Mouse (Mus musculus) limb, embryonic 11.5 days (tissue): ENCODE measurements at regions not wholly inside any gene's neighbourhood (a gene's known extent, or its start where the extent isn't known, plus 50 kb on each side); places are given as distances from the start of the nearest gene placed in this dataset.

Experiments used
- ATAC-seq: fragments of 200-750 bp; cut with Nextera tagmentation; 2 replicates; pipeline ENCODE4 v1.8.0; 2017; ENCODE audit warnings: low read depth; ENCODE audit not compliant: insufficient number of reproducible peaks, low FRiP score, low TSS enrichment
- DNase-seq: peaks from one replicate; pipeline ENCODE4 v3.0.0-alpha.2; 2015; ENCODE audit warnings: low spot score
- H3K27ac ChIP-seq: fragments of 300-500 bp; sonication (generic); replicated peaks from 2 replicates; pipeline ENCODE4 v1.5.1; 2014; ENCODE audit warnings: low read depth, mild to moderate bottlenecking, low read length
- H3K27me3 ChIP-seq: fragments of 300-500 bp; sonication (generic); 2 replicates; pipeline ENCODE4 v1.6.1; 2014; ENCODE audit warnings: mild to moderate bottlenecking, low read length, mixed read lengths; ENCODE audit not compliant: control insufficient read depth, insufficient read depth
- H3K36me3 ChIP-seq: fragments of 300-500 bp; sonication (generic); 2 replicates; pipeline ENCODE4 v1.6.1; 2014; ENCODE audit warnings: mild to moderate bottlenecking, low read length, moderate library complexity, mixed read lengths; ENCODE audit not compliant: control insufficient read depth, insufficient read depth
- H3K4me1 ChIP-seq: fragments of 300-500 bp; sonication (generic); 2 replicates; pipeline ENCODE4 v1.6.1; 2014; ENCODE audit warnings: low read length, mixed read lengths; ENCODE audit not compliant: control insufficient read depth, insufficient read depth
- H3K4me2 ChIP-seq: fragments of 300-500 bp; sonication (generic); 2 replicates; pipeline ENCODE4 v1.6.1; 2014; ENCODE audit warnings: low read depth, mild to moderate bottlenecking, moderate library complexity; ENCODE audit not compliant: severe bottlenecking
- H3K4me3 ChIP-seq: fragments of 300-500 bp; sonication (generic); 2 replicates; pipeline ENCODE4 v1.5.1; 2014; ENCODE audit warnings: low read depth, low read length
- H3K9ac ChIP-seq: fragments of 300-500 bp; sonication (generic); 2 replicates; pipeline ENCODE4 v1.6.1; 2014; ENCODE audit warnings: mild to moderate bottlenecking, low read length
- H3K9me3 ChIP-seq: fragments of 300-500 bp; sonication (generic); 2 replicates; pipeline ENCODE4 v1.6.1; 2016; ENCODE audit warnings: low read length; ENCODE audit not compliant: control insufficient read depth
- WGBS: fragments of 180-500 bp; shearing (Covaris S2); extraction: QIAGEN DNeasy Blood & Tissue Kit; methylation state at CpG from one replicate; pipeline ENCODE4 v1.1.7; 2014; 5-methylcytosine and 5-hydroxymethylcytosine counted together

DNA sequence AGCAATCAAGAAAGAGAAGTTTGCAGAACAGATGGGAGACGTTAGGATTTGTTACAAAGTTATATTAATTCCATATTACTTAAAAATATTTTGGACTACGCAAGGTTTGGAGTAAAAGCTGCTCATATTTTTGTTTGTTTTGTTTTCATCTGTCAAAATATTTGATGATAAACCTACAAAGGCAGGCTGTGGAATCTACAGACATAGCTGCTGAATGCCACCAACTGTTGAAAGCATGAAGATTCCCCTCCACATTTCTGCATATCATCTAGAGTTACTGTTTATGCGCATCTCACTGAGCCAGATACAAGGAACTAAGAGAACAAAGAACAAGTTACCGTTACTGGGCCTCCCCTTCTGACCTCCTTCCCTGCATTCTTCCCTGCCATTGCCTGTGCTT is 127.1 kb upstream of the Gorab start:
- Histone ChIP-seq H3K27ac (no peak overlapping the region), H3K27me3 (no peaks in the 10 kb centered on the region), H3K36me3 (no peaks in the 10 kb centered on the region), H3K4me3 (no peak overlapping the region), H3K9me3 (no peaks in the 10 kb centered on the region), H3K9ac (no peak overlapping the region), H3K4me1 (no peaks in the 10 kb centered on the region), H3K4me2 (no peak overlapping the region)
- no peak for ATAC-seq
- no peak for DNase-seq
- 83% methylated on average over 4 of the region's 4 CpGs for WGBS

DNA sequence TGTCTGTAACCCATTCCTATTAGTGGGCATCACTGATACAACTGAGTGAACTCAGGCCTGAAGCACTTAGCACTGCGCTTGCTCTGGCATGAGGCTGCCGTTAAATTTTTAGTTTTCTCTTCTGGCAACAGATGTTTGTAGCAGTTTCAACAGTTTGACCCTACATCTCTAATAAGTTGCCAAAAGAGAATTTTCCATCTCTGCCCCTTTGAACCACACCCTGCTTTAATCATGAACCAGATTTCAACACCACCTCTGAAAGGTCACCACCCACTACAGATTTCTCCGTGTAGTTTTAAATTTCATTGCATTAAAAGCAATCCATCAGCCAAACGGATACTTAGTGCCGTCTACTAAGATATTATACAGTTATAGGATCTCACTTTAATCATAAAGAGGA is 114.5 kb upstream of the Gorab start:
- ATAC-seq (no peak), DNase-seq (no peak)
- Histone ChIP-seq H3K36me3 (no peaks in the 10 kb centered on the region), H3K4me2 (no peak overlapping the region), H3K27me3 (no peaks in the 10 kb centered on the region), H3K27ac (no peak overlapping the region), H3K9ac (no peak overlapping the region), H3K4me1 (no peaks in the 10 kb centered on the region), H3K4me3 (no peak overlapping the region), H3K9me3 (no peaks in the 10 kb centered on the region)
- WGBS, result 57% methylated on average over 5 of the region's 5 CpGs

DNA sequence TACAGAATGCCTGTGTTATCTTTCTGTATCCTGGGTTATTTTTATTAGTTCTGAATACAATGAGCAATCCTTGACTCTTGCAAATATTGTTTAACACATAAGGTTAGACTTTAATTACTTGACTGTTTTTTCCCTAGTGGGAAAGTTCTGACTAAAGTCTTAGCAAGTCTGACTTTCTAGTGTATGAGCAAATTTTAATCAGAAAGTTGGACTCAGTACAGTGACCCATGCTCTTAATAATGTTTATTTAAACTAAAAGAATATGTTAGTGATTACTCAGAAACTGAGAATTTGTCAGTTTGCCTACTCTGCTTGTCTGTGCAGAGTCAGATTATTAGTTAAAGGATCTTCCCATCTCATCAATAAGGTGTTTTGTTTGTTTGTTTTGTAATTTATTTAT is 109.4 kb upstream of the Gorab start:
- H3K4me3 ChIP-seq, result no peak overlapping the region
- no peak overlapping the region for H3K9ac ChIP-seq
- DNase-seq, result no peak
- no peak overlapping the region for H3K27ac ChIP-seq
- no peaks in the 10 kb centered on the region for H3K27me3 ChIP-seq
- ATAC-seq, result no peak
- H3K36me3 ChIP-seq, result no peaks in the 10 kb centered on the region
- no peak overlapping the region for H3K4me2 ChIP-seq
- no peaks in the 10 kb centered on the region for H3K9me3 ChIP-seq
- no peaks in the 10 kb centered on the region for H3K4me1 ChIP-seq

DNA sequence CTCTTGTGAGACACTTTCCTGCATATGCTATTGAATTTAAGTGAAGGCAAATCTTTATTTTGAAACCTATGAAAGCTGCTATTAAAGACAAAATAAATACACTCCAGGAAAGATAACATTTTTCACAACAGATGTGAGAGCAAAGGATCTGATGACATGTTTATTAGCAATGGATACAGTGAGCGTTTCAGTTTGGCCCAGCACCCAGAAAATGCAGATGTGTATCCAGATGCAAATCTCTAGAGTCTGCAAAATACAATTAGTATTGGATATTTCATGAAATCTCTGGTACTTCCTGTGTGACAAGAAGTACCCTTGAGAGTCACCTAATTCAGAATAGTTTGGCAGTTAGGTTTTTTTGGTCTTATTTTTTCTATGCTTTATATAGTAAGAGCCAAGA is 108.5 kb upstream of the Gorab start:
- no peak overlapping the region for H3K4me3 ChIP-seq
- no peak overlapping the region for H3K9ac ChIP-seq
- H3K9me3 ChIP-seq, result no peaks in the 10 kb centered on the region
- no peak overlapping the region for H3K4me2 ChIP-seq
- 45% methylated on average over 1 of the region's 1 CpGs for WGBS
- no peaks in the 10 kb centered on the region for H3K36me3 ChIP-seq
- H3K27ac ChIP-seq, result no peak overlapping the region
- DNase-seq (no peak), ATAC-seq (no peak)
- H3K27me3 ChIP-seq, result no peaks in the 10 kb centered on the region
- H3K4me1 ChIP-seq, result no peaks in the 10 kb centered on the region

DNA sequence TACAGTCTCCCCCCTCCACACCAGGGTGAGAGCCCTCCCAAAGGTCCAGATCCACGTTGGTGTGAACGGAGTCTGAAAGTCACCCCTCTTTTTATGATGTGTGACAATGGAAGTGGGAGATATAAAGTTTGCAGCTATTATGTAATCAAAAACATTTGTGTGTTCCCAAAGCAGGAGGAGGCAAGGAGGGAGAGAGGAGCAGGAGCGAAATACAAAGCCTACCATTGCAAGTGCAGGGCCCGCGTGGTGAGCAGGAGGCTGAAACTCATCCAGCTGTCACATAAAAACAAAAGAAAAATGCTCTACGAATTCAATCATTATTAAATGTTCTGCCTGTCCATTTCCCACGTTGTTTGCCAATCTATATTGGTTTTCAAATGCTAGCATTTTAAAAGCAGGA is 101.6 kb upstream of the Gorab start:
- H3K9me3 ChIP-seq, result no peaks in the 10 kb centered on the region
- WGBS, result 36% methylated on average over 7 of the region's 7 CpGs
- 0 out of 2 replicates have a peak, but pooled peaks cover 3% of the 10 kb centered on the region for H3K4me1 ChIP-seq
- no peak overlapping the region for H3K9ac ChIP-seq
- ATAC-seq (no peak), DNase-seq (no peak)
- H3K27me3 ChIP-seq, result no peaks in the 10 kb centered on the region
- H3K4me2 ChIP-seq, result no peak overlapping the region
- H3K4me3 ChIP-seq, result no peak overlapping the region
- H3K36me3 ChIP-seq, result no peaks in the 10 kb centered on the region
- no peak overlapping the region for H3K27ac ChIP-seq

DNA sequence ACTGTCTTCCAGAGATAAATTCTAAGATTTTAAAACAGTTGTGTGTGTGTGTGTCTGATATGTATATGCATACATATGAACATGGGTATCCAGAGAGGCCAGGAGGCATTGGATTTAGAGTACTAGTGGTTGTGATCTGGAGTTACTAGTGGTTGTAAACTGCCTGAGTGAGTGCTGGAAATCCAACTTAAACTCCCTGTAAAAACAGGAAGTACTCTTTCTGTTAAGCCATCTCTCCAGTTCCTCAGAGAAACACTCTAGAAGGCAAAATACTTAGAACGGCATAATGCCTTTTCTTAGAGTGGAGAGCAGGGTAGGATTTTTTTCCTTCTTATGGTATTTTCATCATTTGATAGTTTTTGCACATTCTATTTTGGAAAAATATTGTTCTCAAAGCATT is 99.1 kb upstream of the Gorab start:
- WGBS, result 87% methylated on average over 1 of the region's 1 CpGs

DNA sequence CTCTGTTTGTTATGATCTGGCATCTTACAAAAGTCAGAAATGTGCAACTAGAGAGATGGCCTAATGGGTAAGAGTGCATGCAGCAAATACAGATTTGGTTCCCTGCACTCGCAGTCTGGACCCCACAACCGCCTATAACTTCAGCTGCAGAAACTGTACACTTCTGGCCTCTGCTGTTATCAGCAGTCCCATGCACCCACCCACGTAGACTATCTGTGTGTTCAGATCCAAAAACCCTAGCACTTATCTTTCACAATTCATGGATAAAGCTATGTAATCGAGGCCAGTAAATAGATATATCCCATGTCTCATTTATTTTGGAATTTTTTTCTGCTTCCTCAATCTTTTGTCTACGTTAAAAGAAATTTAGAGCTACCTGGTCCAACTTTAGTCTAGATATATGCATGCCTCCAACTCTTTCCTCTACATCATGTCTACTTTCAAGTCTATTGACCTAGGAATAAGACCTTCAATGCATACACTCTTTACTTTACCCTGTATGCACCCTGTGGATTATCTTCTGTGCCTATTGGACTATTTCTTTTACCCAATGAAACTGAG is 95.0 kb upstream of the Gorab start:
- H3K9ac ChIP-seq, result no peak overlapping the region
- no peaks in the 10 kb centered on the region for H3K4me1 ChIP-seq
- WGBS, result 91% methylated on average over 5 of the region's 5 CpGs
- DNase-seq (no peak), ATAC-seq (no peak)
- H3K4me2 ChIP-seq, result no peak overlapping the region
- no peaks in the 10 kb centered on the region for H3K27me3 ChIP-seq
- no peaks in the 10 kb centered on the region for H3K9me3 ChIP-seq
- H3K27ac ChIP-seq, result no peak overlapping the region
- H3K4me3 ChIP-seq, result no peak overlapping the region
- H3K36me3 ChIP-seq, result no peaks in the 10 kb centered on the region

More for the DNA sequence above, 99.1 kb upstream of the Gorab start:
- H3K27ac ChIP-seq, result no peak overlapping the region
- H3K27me3 ChIP-seq, result no peaks in the 10 kb centered on the region
- H3K4me2 ChIP-seq, result no peak overlapping the region
- no peak overlapping the region for H3K4me3 ChIP-seq
- H3K9me3 ChIP-seq, result no peaks in the 10 kb centered on the region
- no peak for DNase-seq
- no peak overlapping the region for H3K9ac ChIP-seq
- ATAC-seq, result no peak
- H3K4me1 ChIP-seq, result 0 out of 2 replicates have a peak, but pooled peaks cover 3% of the 10 kb centered on the region
- no peaks in the 10 kb centered on the region for H3K36me3 ChIP-seq

DNA sequence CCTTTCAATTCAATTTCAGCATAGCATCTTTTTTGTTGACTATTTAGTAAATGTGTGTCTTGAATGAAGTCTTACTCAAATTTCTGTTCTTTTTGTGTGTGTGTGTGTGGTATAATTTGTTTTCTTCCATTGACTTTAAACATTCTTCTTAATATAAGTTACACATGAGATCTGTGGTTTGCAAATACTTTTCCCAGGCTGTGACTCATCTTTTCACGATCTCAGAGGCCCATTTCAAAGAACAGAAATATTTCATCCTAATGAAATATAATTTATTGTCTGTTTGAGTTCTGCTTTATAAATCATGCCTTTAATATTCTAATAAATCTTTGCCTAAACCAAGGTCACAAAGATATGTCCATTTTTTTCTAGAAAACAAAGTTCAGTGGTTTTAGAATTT is 92.9 kb upstream of the Gorab start:
- Histone ChIP-seq H3K4me2 (no peak overlapping the region), H3K9ac (no peak overlapping the region), H3K36me3 (no peaks in the 10 kb centered on the region), H3K27me3 (no peaks in the 10 kb centered on the region), H3K27ac (no peak overlapping the region), H3K9me3 (no peaks in the 10 kb centered on the region), H3K4me1 (no peaks in the 10 kb centered on the region), H3K4me3 (no peak overlapping the region)
- DNase-seq (no peak), ATAC-seq (no peak)
- WGBS, result 85% methylated on average over 1 of the region's 1 CpGs

DNA sequence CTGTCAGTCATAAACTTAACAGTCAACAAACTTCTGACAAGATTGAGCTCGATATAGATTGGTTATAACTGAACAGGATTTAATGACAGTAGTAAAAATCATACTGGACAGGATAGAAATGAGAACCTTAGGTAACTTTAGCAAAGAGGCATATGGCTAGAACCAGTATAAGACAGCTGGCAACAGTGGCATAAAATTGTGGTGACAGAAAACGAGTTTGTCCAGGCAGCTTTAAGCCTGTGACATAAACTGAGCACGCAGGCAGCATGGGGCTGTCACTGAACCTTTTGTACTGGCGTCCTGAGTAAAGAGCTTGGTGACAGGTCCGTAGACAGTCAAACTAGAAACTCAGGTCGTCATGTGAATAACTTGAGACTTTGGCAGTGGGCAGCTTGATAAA is 85.1 kb upstream of the Gorab start:
- DNase-seq, result no peak
- Histone ChIP-seq H3K36me3 (no peaks in the 10 kb centered on the region), H3K9me3 (no peaks in the 10 kb centered on the region), H3K4me1 (no peaks in the 10 kb centered on the region), H3K4me3 (no peak overlapping the region), H3K27ac (no peak overlapping the region), H3K4me2 (no peak overlapping the region), H3K9ac (no peak overlapping the region), H3K27me3 (no peaks in the 10 kb centered on the region)
- no peak for ATAC-seq
- WGBS, result 54% methylated on average over 6 of the region's 6 CpGs
